Mouse (Mus musculus): ENCODE measurements around the gene Gckr. TPM values are rescaled to one million over a fixed set of nuclear protein-coding genes. Genes with fewer than 3 reads are reported as not detected.

Gene Gckr
- not detected for total RNA-seq (2021)

DNA sequence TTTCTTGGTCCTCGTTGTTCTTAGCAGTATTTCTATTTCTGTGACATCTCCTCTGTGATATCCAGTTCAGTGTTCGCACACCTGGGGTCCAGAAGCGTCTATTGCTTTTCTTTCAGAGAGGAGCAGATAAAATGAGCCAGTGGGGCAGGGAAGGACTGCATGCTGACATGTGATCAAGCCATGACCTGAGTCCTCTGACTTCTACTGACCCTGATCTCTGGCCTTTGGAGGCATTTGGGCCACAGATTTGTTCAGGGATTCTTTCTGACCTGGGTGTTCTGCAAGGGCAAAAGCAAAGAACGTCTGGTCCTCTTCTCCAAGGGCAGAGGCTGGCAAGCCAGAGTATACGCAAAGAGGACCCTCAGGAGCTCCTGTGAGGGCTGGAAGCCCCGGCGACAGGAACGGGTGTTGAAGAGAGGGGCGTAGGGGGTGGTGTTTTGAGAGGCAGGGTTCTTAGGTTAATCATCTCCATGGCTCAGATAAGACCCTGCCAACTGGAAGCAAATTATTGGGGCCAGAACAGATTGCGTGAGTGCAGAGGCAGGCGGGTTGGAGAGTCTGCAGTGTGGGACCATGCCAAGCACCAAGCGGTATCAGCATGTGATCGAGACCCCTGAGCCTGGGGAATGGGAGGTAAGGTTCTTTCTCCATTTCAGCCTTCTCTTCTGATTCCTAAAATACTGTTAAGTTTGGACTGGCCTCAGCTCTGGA, at the start of gene Gckr:
TSS of gene Gckr (plus strand) at position 397 of the 711 bp plus-strand sequence.
- no peak for DNase-seq

DNA sequence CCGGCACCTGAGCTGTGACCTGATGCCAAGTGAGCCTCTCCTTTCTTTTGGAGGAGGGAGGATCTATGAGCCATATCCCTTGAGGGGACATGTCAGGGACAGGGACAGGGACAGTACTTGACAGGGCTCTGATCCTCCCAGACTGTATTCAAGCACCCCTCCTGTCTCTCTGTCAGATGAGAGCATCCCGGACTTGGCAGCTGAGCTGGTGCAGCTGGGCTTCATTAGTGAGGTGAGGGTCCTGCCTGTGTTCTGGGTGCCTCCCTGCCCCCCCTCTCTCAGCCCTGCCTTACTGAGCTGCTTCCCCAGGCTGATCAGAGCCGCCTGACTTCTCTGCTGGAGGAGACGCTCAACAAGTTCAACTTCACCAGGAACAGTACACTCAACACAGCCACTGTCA, 46.5 kb upstream of the Gckr start:
- no peak for DNase-seq

DNA sequence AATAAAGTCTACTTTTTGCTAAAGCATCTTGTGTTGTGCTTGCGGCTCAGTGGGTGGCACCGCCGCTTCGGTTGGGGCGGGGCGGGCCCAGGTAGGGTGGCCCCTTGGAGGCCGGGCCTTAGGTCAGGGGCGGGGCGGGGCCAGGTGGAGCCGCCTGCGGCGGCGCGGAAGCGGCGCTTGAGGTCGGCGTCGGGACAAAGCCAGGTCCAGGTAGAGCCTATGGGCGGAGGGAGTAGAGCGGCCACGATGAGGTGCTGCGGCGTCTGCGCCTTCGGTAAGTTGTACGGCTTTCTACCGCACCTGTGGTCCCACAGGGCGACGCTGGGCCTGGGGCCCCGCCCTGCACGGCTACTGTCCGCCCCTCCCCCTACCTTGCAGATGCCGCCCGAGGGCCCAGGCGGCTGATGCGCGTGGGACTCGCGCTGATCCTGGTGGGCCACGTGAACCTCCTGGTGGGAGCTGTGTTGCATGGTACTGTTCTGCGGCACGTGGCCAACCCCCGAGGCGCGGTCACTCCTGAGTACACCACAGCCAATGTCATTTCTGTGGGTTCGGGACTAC, 45.6 kb upstream of the Gckr start, which contains the start of gene Krtcap3:
TSS of gene Krtcap3 (plus strand) at position 151 of the 561 bp plus-strand sequence.
- peak; percentile 31 for DNase-seq

DNA sequence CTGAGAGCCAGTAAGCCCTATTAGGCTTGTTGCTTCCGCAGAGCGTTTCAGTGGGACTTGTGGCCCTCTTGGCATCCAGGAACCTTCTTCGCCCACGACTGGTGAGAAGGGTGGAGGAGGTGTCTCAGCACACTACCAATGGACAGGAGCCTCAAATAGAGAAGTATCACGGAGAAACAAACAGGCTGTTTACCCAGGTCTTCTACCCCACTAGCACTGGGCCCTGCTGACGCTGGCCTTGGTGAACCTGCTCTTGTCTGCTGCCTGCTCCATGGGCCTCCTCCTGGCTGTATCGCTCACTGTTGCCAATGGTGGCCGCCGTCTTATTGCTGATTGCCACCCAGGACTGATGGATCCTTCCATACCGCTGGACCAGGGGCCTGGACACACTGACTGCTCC, 45.1 kb upstream of the Gckr start:
- DNase-seq: no peak

DNA sequence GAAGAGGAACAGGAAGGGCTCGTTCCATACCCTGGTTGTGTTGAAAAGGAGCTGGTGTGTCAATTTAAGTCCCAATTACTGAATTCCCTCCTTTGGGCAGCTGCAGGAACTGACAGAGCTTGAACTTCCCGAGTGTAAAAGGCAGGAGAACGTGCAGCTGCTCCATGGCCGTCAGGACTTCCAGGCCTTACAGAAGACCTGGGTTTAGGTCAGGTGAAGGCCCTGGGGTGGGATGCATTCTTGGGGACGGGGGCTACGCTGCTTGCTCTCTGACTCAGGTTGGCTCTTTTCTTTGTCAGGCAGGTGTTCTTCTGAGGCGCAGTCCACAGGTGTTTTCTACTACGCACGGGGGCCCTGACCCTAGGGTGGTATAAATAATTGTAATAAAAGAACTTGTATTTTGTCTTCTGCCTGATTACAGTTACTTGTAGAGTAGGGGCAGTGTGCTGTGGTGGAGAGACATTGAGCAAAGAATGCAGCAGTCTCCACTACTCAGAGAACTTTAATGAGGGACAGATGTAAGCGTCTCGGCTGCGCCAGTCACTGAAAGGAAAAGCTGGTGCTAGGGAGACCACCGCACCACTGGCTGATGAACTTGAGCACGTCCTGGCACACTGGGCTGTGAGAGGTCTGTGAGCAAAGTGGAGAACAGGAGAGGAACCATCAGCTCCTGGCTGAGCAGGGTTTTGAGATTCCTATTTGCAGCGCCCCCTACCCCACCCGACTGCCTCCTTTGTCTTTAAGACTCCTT, 44.3 kb upstream of the Gckr start:
- no peak for DNase-seq

DNA sequence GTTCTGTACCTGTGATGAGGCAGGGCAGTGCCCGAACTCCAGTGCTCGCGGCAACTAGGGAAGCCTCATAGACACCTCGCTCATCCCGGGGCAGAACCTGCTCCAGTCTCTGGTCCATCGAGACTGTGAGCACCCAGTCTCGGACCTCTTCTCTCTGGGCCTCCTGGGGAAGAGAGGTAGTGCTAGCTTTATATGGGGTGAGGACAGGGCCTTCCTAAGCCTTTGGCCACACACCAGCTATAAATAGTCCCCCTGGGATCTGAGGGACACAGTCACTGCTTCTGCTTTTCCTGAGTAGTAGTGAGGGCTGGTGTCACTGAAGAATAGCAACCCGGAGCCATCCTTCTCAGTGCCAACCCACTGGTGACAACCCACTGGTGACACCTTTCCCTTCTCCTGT, 43.4 kb upstream of the Gckr start:
- no peak for DNase-seq

DNA sequence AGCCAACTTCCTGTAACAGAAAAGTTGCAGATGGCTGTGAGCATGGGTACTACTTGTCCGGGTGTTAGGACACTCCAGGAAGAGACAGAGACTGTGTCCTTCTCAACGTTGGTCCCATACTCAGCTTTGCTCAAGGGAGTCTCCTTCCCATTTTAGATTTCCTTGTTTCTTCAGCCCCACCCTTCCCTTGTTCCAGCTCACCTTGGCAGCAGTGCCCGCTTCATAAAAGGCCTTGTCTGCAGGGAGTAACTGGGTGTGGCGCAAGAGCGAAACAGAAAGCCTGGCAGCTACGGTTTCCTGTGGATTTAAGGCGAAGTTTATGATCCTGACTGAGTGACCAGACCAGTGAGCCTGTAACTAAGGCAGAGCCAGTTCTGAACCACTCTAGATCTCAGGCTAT, 42.8 kb upstream of the Gckr start:
- peak; percentile 27 for DNase-seq

DNA sequence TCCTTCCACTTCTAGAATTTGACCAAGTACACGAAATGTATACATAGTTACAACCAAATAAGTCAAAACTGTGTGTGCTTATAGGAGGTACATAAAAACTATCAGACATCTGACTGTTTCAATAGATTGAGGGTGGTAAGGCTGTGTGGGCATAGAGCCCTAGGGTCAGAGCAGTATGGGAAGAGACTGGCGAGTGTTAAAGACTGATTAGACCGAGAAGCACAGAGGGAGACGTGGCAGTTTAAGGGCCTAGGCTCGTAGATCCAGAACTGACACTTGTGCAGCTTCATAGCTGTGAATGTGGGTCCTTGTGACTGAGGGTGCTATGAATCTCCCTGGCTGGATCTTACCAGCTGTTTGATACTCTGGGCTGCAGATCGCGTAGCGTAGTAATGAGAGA, 42.3 kb upstream of the Gckr start:
- no peak for DNase-seq

DNA sequence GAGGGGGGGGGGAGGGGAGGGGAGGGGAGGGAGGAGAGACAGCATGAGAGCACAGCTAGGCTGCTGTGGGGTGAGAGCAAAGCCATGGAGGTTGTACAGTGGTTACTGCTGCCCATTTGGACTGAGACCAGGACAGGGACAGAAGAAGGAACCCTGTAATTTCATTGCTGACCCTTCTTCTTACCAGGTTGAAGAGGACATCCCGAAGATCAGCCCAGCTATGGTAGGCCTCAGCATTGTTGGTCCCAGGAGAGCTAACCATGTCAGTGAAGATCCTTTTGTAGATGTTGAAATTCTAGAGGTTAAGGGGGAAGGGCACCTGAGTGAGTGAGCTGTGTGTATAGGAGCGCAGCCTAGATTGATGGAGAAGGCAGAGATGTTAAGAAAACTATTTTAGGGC, 41.9 kb upstream of the Gckr start:
- DNase-seq: no peak

DNA sequence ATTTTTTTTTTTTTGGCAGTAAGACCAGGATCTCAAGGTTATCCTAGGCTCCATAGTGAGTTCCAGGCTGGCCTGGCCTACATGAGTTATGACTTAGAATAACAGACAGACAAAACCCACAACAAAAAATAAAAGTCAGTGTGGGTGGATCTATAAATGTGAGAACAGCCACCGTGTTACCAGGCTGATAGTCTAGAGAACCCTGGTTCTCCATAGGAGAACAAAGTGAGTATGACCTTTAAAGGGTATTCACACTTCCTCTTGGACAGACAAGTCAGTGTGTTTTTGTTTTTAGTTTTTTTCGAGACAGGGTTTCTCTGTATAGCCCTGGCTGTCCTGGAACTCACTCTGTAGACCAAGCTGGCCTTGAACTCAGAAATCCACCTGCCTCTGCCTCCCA, 41.3 kb upstream of the Gckr start:
- DNase-seq: no peak

DNA sequence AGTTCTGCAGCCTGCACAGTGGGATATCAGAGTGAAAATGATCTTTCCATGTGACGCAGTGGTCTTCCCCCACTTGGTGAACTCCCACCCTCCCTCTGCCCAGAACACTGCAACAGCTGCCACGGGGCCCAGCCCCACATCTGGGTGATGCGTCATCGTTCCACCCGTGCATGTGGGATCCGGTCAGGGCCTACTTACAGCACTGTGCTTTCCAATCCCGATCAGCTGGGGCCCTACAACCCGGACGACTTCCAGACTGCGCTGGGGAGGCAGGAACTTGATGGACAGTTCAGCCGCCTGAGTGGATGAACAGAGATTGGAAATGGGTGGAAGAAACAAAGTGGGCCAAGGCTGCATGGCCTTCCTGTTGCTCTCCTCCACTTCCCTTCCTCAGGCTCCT, 39.6 kb upstream of the Gckr start:
- DNase-seq: no peak

DNA sequence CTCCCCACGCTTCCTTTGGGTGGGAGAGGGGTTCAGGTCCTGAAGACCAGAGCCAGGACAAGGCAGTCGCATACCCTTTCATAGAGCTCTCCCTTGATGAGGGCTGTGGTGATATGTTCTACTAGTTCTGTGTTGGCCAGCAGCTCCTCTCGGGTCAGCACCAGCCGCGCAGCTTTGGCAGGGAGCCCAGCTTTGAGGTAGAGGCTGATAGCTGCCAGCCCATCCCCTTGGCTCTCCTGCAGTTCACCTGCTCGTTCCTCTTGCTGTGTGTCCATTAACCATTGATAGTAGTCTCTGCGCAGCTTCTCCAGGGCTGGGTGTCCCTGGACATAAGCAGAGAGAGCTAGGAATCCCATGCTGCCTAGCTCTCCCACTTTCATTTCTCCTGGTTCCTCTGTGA, 31.1 kb upstream of the Gckr start:
- DNase-seq: peak; percentile 50

DNA sequence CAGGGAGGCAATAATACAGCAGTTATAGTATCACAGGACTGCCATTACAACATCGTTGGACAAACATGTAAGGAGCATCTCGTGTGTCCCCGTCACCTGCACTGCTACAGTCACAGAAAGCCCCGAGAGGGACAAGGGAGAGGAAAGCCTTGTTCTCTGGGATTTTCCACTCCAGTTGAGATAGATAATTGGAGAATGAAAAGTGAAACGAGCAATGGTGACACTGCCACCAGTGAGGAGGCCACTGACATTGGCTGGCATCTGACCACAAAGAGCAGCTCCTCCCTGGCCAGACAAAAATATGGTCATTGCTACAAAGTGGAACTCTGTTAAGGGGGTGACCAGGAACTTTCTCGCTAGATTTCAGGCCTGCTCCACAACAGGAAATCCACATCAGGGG, 29.6 kb upstream of the Gckr start:
- no peak for DNase-seq

DNA sequence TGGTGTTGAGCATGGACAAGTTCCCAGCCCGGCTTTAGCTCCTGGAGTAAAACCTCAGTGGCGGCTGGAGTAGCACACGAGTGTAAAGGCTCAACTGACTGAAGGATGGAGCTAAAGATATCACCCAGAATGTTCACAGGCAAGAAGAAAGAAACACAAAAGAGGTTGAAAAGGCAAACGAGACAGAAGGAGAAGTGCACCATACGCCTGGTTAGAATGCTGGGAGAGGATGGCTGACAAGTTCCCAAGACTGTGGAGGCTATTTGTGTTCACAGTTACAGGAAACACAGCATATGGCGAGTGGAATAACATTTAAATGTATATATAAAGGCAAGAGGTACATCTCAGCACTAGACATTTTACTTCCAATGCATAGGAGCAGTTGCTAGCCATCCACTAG, 24.2 kb upstream of the Gckr start:
- DNase-seq: no peak

DNA sequence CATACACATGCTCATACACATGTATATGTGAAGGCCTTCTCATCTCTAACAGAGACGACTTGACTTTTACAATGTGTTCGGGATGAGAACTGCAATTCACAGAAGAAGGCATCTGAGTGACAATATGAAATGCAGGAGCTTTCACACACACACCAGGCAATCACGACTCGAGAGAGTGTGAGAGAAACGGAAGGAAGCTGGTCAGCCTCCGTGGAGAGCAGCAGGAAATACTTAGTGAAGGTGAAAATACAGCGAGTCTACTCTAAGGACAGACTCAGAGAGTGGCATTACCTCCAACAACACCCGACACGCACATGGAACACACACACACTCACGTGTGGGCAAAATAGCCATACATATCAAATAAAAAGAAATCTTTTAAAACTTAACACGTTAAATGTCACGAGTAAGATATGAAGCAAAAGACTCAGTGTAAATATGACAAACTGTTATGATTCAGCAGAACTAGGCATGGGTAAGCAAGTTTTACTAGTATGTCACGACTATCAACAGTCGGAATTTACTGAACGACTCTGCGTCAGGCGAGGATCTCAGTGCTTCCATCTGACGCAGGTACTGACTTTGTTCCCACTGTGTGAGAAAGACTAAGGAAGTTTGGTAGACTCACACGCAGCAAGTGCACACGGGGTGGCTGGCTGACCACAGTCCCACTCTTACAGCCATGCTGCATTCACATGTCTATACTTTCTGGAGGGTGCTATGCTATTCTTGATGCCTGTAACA, 17.8 kb upstream of the Gckr start:
- DNase-seq: no peak

DNA sequence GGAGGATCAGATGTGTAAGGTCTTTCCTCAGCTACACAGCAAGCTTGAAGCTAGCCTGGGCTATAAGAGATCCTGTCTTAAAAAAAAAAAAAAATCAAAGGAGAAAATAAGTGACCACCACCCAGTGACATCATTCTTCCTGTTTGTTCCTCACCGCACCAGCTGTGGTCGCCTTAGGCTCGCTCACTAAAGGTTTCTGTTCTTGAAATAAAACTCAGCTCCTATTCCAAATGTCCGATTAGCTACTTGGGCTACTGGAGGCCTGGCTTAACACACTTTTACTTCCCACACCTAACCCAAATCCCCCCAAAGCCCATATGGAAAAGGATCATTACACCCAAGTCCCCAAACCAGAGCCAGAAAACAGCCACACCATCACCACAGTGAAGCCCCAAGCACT, 9.0 kb upstream of the Gckr start:
- DNase-seq: no peak

DNA sequence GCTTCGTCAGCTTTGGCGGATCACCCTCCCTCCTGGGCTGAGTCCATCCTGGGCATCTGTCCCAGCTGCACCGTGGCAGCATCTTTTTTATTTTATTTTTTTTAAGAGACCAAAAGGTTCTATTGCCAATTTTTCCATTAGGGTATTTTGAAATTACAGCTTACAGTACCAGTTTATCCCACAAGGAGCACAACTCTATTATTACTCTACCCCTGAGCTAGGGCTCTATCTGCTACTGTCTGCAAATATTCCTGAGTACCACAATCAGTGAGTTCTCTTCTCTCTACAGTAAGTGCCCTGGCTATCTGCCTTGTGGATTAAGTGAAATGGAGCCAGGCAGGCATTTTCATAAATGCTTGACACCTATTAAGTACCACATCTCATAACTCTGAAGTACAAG, 8.6 kb upstream of the Gckr start:
- no peak for DNase-seq

DNA sequence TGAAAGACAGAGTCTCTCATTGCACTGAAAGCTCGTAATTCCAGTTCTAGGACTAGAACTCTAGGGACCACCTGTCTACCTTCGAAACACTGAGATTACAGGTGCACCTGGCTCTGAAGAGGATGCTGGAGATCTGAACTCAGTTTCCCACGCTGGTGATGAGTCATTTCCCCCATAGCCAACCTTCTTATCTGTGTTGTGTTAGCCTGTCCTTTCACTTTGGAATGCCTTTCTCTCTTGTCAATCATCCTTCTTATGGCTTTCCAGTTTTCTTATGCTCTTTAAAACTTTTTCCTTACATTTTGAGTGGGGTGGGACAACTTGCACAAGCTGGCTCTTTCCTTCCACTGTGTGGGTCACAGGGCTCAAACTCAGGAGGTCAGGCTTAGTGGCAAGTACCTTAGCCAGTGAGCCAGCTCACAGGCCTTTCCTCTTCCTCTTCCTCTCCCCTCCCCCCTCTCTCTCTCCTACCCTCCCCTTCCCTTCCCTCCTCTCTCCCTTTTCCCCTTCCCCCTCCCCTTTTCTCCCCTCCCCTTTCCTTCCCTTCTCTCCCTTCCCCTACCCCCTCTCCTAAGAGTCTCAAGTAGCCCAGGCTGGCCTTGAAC, 7.5 kb upstream of the Gckr start:
- DNase-seq: no peak

DNA sequence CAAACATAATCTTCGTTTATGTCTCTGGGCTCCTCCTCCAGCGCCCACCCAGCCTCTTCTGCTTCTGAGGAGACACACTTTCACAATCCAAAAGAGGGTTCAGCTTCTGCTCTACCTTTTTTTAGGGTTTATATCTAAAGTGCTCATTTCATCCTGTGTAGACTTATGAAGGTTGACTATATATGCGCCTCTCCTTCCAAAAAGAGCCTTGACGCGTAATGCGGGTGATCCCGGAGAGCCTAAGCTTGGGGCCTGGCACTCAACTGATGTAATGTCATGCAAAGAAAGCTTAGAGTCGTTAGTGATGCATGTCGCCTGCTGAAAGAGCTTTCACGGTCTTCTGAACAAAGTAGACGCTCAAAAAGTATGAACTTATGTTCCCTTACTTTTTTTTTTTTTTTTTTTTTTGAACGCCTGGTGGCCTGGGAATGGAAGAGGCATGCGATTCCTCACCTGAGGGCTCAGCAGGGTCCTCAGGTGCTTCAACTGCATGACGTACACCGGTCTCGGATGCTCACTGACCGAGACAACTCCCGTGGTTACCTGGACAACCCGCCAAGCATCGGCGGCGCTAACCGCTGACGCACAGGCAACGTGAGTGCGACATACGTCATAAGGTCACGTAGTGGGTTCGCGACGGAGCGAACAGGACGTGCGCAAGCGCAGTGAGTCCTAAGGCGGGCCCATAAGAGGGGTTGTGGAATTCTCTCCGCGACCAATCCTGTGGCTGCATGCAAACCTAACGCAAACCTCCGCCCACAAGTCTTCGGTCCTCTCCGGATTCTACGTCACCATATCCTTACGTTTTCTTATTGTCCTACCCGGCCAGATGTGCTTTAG, 6.5 kb upstream of the Gckr start, which contains the start of gene Ift172:
TSS of gene Ift172 (minus strand) at position 596 of the 840 bp plus-strand sequence.
- DNase-seq: peak; percentile 97

DNA sequence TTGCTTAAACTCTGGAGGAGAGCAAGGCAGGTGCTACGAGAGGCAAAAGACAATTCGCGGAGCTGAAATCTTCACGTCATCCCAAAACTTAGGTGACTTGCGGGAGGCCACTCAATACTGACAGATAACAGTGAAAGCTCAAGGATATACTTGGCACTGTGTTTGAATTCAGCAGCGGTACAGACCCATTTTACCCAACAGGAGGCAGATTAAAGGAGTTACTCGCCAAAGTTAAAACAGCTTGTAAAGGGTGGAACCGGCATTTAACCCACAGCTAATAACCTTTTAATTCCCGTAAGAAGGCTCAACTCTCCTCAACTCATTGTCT, 5.9 kb upstream of the Gckr start:
- DNase-seq: no peak

DNA sequence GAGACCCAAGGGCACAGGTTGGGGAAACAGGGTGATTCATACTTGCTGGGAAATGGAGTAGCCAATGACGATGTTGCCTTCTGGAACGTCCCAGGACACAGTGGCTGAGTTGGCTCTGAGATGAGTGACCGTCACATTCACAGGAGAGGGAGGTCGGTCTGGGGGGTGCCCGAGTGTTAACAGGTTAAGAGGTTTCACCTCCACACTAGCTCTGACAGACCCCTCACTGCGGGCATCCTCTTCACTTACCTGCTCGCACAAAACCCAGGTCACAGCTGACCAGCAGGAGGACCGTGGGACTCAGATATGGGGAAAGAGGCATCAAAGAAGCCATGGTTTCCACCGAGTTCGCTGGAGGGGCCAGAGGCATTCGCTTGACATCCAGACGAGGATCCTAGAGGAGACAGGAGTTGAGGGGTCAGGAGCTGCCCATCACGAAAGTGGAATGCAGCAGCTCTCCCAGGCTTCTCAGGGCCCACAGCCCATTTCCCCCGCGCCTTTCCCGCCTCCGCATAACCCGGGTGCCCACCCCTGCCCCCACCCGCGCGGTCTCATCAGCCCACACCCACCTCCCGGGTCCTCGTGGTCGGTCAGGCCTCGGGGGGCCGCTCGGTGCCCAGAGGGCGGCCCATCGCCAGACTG, 2.2 kb upstream of the Gckr start:
- peak; percentile 10 for DNase-seq
